Mouse (Mus musculus): ENCODE results near the gene Cdkl4.

- no peak for TF ChIP-seq CTCF (IDR thresholded peaks at IDR 0.05; ENCODE audit: low read depth, low read length)
- TF ChIP-seq POLR2A (IDR thresholded peaks at IDR 0.05; ENCODE audit: borderline replicate concordance, low read depth, low read length): no peak
Observed at GRCm38 (mm10) chr17:80493891-80494290, 83.7 kb downstream of the Cdkl4 start.
